ENCODE assay signal across 24 mouse cellular contexts in the genomic region with DNA sequence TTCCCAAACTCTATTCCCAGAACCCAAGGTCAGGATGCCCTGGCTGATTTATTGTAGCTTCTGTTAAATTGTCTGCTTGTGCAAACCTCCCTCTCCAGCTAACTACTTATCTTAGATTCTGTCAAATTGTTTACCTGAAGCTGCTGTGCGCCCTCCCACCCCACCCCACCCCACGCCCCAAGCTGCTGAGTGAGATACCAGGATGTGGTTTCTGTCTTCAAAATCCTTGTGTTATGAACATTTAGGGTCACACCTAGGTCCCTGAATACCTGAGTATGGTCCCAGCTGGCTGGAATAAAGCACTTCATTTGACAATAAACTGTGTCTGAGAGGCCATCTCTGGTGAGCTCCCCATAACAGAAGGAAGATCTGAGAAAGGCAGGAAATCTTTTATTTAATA. TPM values are rescaled to one million over a fixed set of nuclear protein-coding genes. Genes with fewer than 3 reads are reported as not detected.
DNase-seq lines count a peak whose midpoint lies in the region; ATAC-seq and TF ChIP-seq lines count a peak whose summit lies in the region.
"Had no signal": no experiment of that assay in that cellular context is flagged by ENCODE, and none has a peak within 500 bp of the region (broad histone marks: within the 10 kb centered on the region; RNA-seq: fewer than 3 reads in every experiment).

No protein-coding gene starts in this region.

- TF ChIP-seq CTCF in thymus, adult 2 months (IDR thresholded peaks at IDR 0.05; ENCODE audit: borderline replicate concordance, control insufficient read depth, extremely low read depth, insufficient read depth, low read length, poor library complexity): no peak
- no peak for TF ChIP-seq CTCF in forebrain, postnatal 0 days (IDR thresholded peaks at IDR 0.05; ENCODE audit: low read depth)

- no peak overlapping the region for H3K4me3 ChIP-seq in thymus, adult 2 months (ENCODE audit: control insufficient read depth, insufficient read depth, low read length)
- H3K4me3 ChIP-seq in forebrain, postnatal 0 days (ENCODE audit: low read depth, low read length): no peak overlapping the region
- H3K4me3 ChIP-seq: embryonic facial prominence, embryonic 15.5 days; erythroblast, embryonic 14.5 days; forebrain, embryonic 10.5 days; heart, adult 2 months; heart, embryonic 15.5 days; hindbrain, embryonic 10.5 days; hindbrain, embryonic 15.5 days had no signal

- WGBS in thymus, adult 2 months: 20% methylated on average over 2 of the region's 2 CpGs
- 92% methylated on average over 2 of the region's 2 CpGs for WGBS in forebrain, postnatal 0 days

- H3K36me3 ChIP-seq in thymus, adult 2 months (ENCODE audit: control insufficient read depth, insufficient read depth, low read length): no peaks in the 10 kb centered on the region
- H3K36me3 ChIP-seq in forebrain, postnatal 0 days (ENCODE audit: insufficient read depth): no peaks in the 10 kb centered on the region
- H3K36me3 ChIP-seq: embryonic facial prominence, embryonic 15.5 days; forebrain, embryonic 10.5 days; heart, embryonic 15.5 days; hindbrain, embryonic 10.5 days; hindbrain, embryonic 15.5 days had no signal

- H3K9me3 ChIP-seq in forebrain, postnatal 0 days (ENCODE audit: low read length): no peaks in the 10 kb centered on the region
- H3K9me3 ChIP-seq: embryonic facial prominence, embryonic 15.5 days; forebrain, embryonic 10.5 days; heart, embryonic 15.5 days; hindbrain, embryonic 10.5 days; hindbrain, embryonic 15.5 days had no signal

- peak overlapping the region; percentile 54 for H3K27ac ChIP-seq in thymus, adult 2 months (ENCODE audit: control insufficient read depth, insufficient read depth, low read length)
- H3K27ac ChIP-seq in forebrain, postnatal 0 days (ENCODE audit: low read depth, low read length): no peak overlapping the region
- H3K27ac ChIP-seq: embryonic facial prominence, embryonic 15.5 days; forebrain, embryonic 10.5 days; heart, adult 2 months; heart, embryonic 15.5 days; hindbrain, embryonic 10.5 days; hindbrain, embryonic 15.5 days had no signal

- no peaks in the 10 kb centered on the region for H3K27me3 ChIP-seq in thymus, adult 2 months (ENCODE audit: control insufficient read depth, insufficient read depth, low read length)
- no peaks in the 10 kb centered on the region for H3K27me3 ChIP-seq in forebrain, postnatal 0 days (ENCODE audit: insufficient read depth, low read length)
- H3K27me3 ChIP-seq: hindbrain, embryonic 15.5 days had no signal

- DNase-seq in thymus, adult 2 months: no peak
- DNase-seq in thymus, postnatal 36 days: no peak
- DNase-seq in CD4-positive helper T cell, adult 2 months (ENCODE audit: low read depth, low spot score): peak; percentile 75
- no peak for DNase-seq in forebrain, postnatal 0 days
- no peak for DNase-seq in gastrocnemius, postnatal 4 days (ENCODE audit: low spot score in 2 of 2)
- DNase-seq: adrenal gland, postnatal 10 days; cerebellum, adult 11 months; cerebellum, adult 8-10 months; cerebellum, postnatal 14 days; embryo, embryonic 11 days; gastrocnemius, postnatal 10 days; heart, adult 2 months; heart, postnatal 14 days had no signal

- no peak overlapping the region for H3K9ac ChIP-seq in forebrain, postnatal 0 days
- H3K9ac ChIP-seq: embryonic facial prominence, embryonic 15.5 days; heart, embryonic 15.5 days; hindbrain, embryonic 15.5 days had no signal

- no peak for TF ChIP-seq POLR2A in thymus, adult 2 months (IDR thresholded peaks at IDR 0.05; ENCODE audit: control insufficient read depth, extremely low read depth, insufficient read depth, low read length, poor library complexity)

- ATAC-seq in CD4-positive, CD25-positive, alpha-beta regulatory T cell, adult 4 months: peak; percentile 80
- ATAC-seq in inflammation-experienced regulatory T-cells, adult 6 months: peak; percentile 69
- no peak for ATAC-seq in forebrain, postnatal 0 days
- ATAC-seq: forebrain, embryonic 14.5 days had no signal

- peaks cover 19% of the 10 kb centered on the region for H3K4me1 ChIP-seq in thymus, adult 2 months (replicated peaks; ENCODE audit: control insufficient read depth, insufficient read depth, low read length)
- no peaks in the 10 kb centered on the region for H3K4me1 ChIP-seq in forebrain, postnatal 0 days (ENCODE audit: insufficient read depth)

- H3K4me2 ChIP-seq in forebrain, postnatal 0 days (ENCODE audit: low read depth): no peak overlapping the region
- H3K4me2 ChIP-seq: embryonic facial prominence, embryonic 15.5 days; heart, embryonic 11.5 days; heart, embryonic 15.5 days; hindbrain, embryonic 15.5 days had no signal

RNA-seq across cellular contexts. Expression of a gene that starts 30.1 kb away (rescaled TPM):
- polyA plus RNA-seq in thymus, adult 2 months (2012; rRNA removed): 33.6 and 43.6 TPM in 2 replicates
- under 1 TPM; 0.65 TPM for polyA plus RNA-seq in CD4-positive, CD25-positive, alpha-beta regulatory T cell, adult 4 months (2017; shearing (Covaris generic))
- 1 to 10 TPM in 1 of 3 experiments, under 1 TPM in 2; 0.65 to 1.1 (median 0.73) TPM for polyA plus RNA-seq in inflammation-experienced regulatory T-cells, adult 6 months (2017; shearing (Covaris generic))
- 53.0 and 59.8 TPM in 2 replicates for total RNA-seq in forebrain, postnatal 0 days (2014; rRNA removed)
- 37.3 and 51.2 TPM in 2 replicates for polyA plus RNA-seq in forebrain, postnatal 0 days (2015; fragmentation: Nextera tagmentation; extraction: Ambion mirVana)
- total RNA-seq in gastrocnemius, postnatal 4 days (2021): 10 to 100 TPM; 69.6 to 71.4 TPM
- total RNA-seq: common myeloid progenitor, adult 5-6 weeks had no signal
- polyA plus RNA-seq: erythroblast, embryonic 14.5 days had no signal

Comparison
In these comparisons a context has a peak if more than half of its experiments do, and no peak if none do; other contexts are left out.
1. RNA of a gene that starts 30.1 kb away (polyA plus RNA-seq): 37.3 to 51.2 TPM in forebrain, postnatal 0 days and 33.6 to 43.6 TPM in thymus, adult 2 months; 0.65 to 1.1 TPM in inflammation-experienced regulatory T-cells, adult 6 months and 0.65 TPM in CD4-positive, CD25-positive, alpha-beta regulatory T cell, adult 4 months; every median in the first group is over 10 times any median in the second.